23 mouse cellular contexts compared by ENCODE assay signal in the genomic region with DNA sequence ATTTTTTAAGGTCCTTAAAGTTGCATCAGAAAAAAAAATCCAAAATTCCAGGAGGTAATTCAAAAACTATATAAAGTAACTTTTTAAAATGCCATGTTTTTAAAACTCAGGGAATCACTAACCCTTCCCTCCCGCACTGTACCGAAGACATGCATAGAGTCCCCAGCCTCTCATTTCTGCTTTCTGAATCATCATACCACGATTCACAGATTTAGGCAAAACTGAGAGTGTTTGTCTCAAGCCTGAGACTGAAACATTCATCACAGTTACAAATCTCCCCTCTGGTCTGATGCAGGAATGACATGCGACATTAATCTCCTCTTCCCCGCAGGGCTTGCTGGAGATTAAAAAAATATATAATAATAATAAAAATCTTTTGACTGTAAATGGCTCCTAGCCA.
"Had no signal": no experiment of that assay in that cellular context is flagged by ENCODE, and none has a peak within 500 bp of the region (broad histone marks: within the 10 kb centered on the region; RNA-seq: fewer than 3 reads in every experiment).

No protein-coding gene starts in this region.

- ATAC-seq: hindbrain, postnatal 0 days; intestine, embryonic 16.5 days; liver, embryonic 12.5 days had no signal

- H3K4me2 ChIP-seq: heart, embryonic 12.5 days; hindbrain, embryonic 13.5 days; hindbrain, embryonic 15.5 days; kidney, embryonic 15.5 days; limb, embryonic 13.5 days; limb, embryonic 15.5 days; liver, embryonic 12.5 days had no signal

- H3K9ac ChIP-seq: heart, embryonic 12.5 days; hindbrain, embryonic 13.5 days; hindbrain, embryonic 15.5 days; kidney, embryonic 15.5 days; limb, embryonic 13.5 days; limb, embryonic 15.5 days; liver, embryonic 12.5 days had no signal

- H3K4me1 ChIP-seq: heart, embryonic 10.5 days; heart, embryonic 12.5 days; hindbrain, embryonic 13.5 days; hindbrain, embryonic 15.5 days; kidney, embryonic 15.5 days; liver, embryonic 12.5 days had no signal

- DNase-seq: gastrocnemius, postnatal 14 days; heart, adult 18-20 months; heart, postnatal 14 days; heart, postnatal 36 days; kidney, adult 11 months; kidney, adult 2 months; kidney, adult 9 months; kidney, postnatal 14 days; kidney, postnatal 36 days; layer of hippocampus, adult 9-11 months; layer of hippocampus, postnatal 36 days; left cerebral cortex, postnatal 4 days had no signal

- H3K9me3 ChIP-seq: heart, embryonic 10.5 days; heart, embryonic 12.5 days; hindbrain, embryonic 13.5 days; hindbrain, embryonic 15.5 days; kidney, embryonic 15.5 days; limb, embryonic 13.5 days; limb, embryonic 15.5 days; liver, embryonic 12.5 days had no signal

- H3K27ac ChIP-seq: heart, embryonic 10.5 days; hindbrain, embryonic 13.5 days; hindbrain, embryonic 15.5 days; hindbrain, postnatal 0 days; kidney, embryonic 15.5 days; kidney, postnatal 0 days; limb, embryonic 13.5 days; limb, embryonic 15.5 days; liver, embryonic 12.5 days had no signal

- H3K27me3 ChIP-seq: heart, embryonic 12.5 days; hindbrain, embryonic 13.5 days; hindbrain, embryonic 15.5 days; kidney, embryonic 15.5 days; limb, embryonic 13.5 days; limb, embryonic 15.5 days; liver, embryonic 12.5 days had no signal

- H3K4me3 ChIP-seq: heart, embryonic 10.5 days; heart, embryonic 12.5 days; hindbrain, embryonic 13.5 days; hindbrain, embryonic 15.5 days; kidney, embryonic 15.5 days; limb, embryonic 13.5 days; limb, embryonic 15.5 days; liver, embryonic 12.5 days had no signal

- H3K36me3 ChIP-seq: heart, embryonic 10.5 days; heart, embryonic 12.5 days; hindbrain, embryonic 13.5 days; hindbrain, embryonic 15.5 days; kidney, embryonic 15.5 days; limb, embryonic 13.5 days; limb, embryonic 15.5 days; liver, embryonic 12.5 days had no signal
